Mouse (Mus musculus) kidney, embryonic 14.5 days (tissue): ENCODE results near the gene Gca. TPM values are rescaled to one million over a fixed set of nuclear protein-coding genes. Genes with fewer than 3 reads are reported as not detected.
"Not testable (repeated sequence)": the region's sequence is repeated elsewhere in the genome, so short reads cannot be mapped to it uniquely, and the experiment has no call there.

Experiments
- ATAC-seq: fragments of 200-750 bp; cut with Nextera tagmentation; 2 replicates; pipeline ENCODE4 v1.8.0; 2017; ENCODE audit warnings: moderate number of reproducible peaks, mild to moderate bottlenecking, moderate TSS enrichment, moderate library complexity; ENCODE audit not compliant: low FRiP score, low TSS enrichment
- H3K27ac ChIP-seq: fragments of 300-500 bp; sonication (generic); 2 replicates; pipeline ENCODE4 v1.5.1; 2014; ENCODE audit warnings: low read depth, mild to moderate bottlenecking, low read length, moderate library complexity, mixed read lengths
- H3K27me3 ChIP-seq: fragments of 300-500 bp; sonication (generic); 2 replicates; pipeline ENCODE4 v1.6.1; 2014; ENCODE audit warnings: mild to moderate bottlenecking, low read length; ENCODE audit not compliant: control insufficient read depth, insufficient read depth
- H3K36me3 ChIP-seq: fragments of 300-500 bp; sonication (generic); 2 replicates; pipeline ENCODE4 v1.6.1; 2014; ENCODE audit warnings: low read length, mixed read lengths; ENCODE audit not compliant: control insufficient read depth, insufficient read depth
- H3K4me1 ChIP-seq: fragments of 300-500 bp; sonication (generic); 2 replicates; pipeline ENCODE4 v1.6.1; 2014; ENCODE audit warnings: low read length, mixed read lengths; ENCODE audit not compliant: control insufficient read depth, insufficient read depth
- H3K4me2 ChIP-seq: fragments of 300-500 bp; sonication (generic); replicated peaks from 2 replicates; pipeline ENCODE4 v1.6.1; 2014; ENCODE audit warnings: low read depth, mild to moderate bottlenecking, low read length
- H3K4me3 ChIP-seq: fragments of 300-500 bp; sonication (generic); 2 replicates; pipeline ENCODE4 v1.5.1; 2014; ENCODE audit warnings: mild to moderate bottlenecking, low read length
- H3K9ac ChIP-seq: fragments of 300-500 bp; sonication (generic); 2 replicates; pipeline ENCODE4 v1.6.1; 2014; ENCODE audit warnings: low read depth, mild to moderate bottlenecking, low read length, moderate library complexity
- H3K9me3 ChIP-seq: fragments of 300-500 bp; sonication (generic); 2 replicates; pipeline ENCODE4 v1.6.1; 2016; ENCODE audit warnings: low read length; ENCODE audit not compliant: control insufficient read depth
- WGBS: fragments of 180-500 bp; shearing (Covaris S2); extraction: QIAGEN DNeasy Blood & Tissue Kit; methylation state at CpG from one replicate; pipeline ENCODE4 v1.1.7; 2014; 5-methylcytosine and 5-hydroxymethylcytosine counted together
- polyA plus RNA-seq: library from polyadenylated mRNA; unstranded; fragments of >200 nt; fragmentation: Nextera tagmentation; extraction: Ambion mirVana; gene quantifications from 2 replicates; pipeline ENCODE4 v1.2.1, GENCODE M21; 2014

Gene Gca
- polyA plus RNA-seq, 1 experiment from 2014 or later = 20.6 TPM

- Histone ChIP-seq H3K36me3 (no peaks in the 10 kb centered on the region), H3K9ac (no peak overlapping the region), H3K4me2 (no peak overlapping the region), H3K4me3 (no peak overlapping the region), H3K9me3 (no peaks in the 10 kb centered on the region), H3K27me3 (no peaks in the 10 kb centered on the region), H3K27ac (no peak overlapping the region), H3K4me1 (no peaks in the 10 kb centered on the region)
- peak; percentile 49 for ATAC-seq
- 53% methylated on average over 3 of the region's 3 CpGs for WGBS
Measured at GRCm38 (mm10) chr2:62684989-62685595, 21.0 kb downstream of the Gca start.

GRCm38 (mm10) chr2:62685934-62686333 lies 21.8 kb downstream of the Gca start:
- Histone ChIP-seq H3K9ac (no peak overlapping the region), H3K36me3 (no peaks in the 10 kb centered on the region), H3K9me3 (no peaks in the 10 kb centered on the region), H3K27me3 (no peaks in the 10 kb centered on the region), H3K27ac (no peak overlapping the region), H3K4me3 (no peak overlapping the region), H3K4me1 (no peaks in the 10 kb centered on the region), H3K4me2 (no peak overlapping the region)
- ATAC-seq = no peak
- WGBS = 93% methylated on average over 6 of the region's 6 CpGs

- Histone ChIP-seq H3K4me1 (no peaks in the 10 kb centered on the region), H3K9ac (no peak overlapping the region), H3K27me3 (no peaks in the 10 kb centered on the region), H3K4me2 (no peak overlapping the region), H3K36me3 (no peaks in the 10 kb centered on the region), H3K4me3 (no peak overlapping the region), H3K27ac (no peak overlapping the region), H3K9me3 (no peaks in the 10 kb centered on the region)
- WGBS = 94% methylated on average over 3 of the region's 3 CpGs
- ATAC-seq = no peak
Measured at GRCm38 (mm10) chr2:62706313-62706712, 42.2 kb downstream of the Gca start.

GRCm38 (mm10) chr2:62709633-62710032 lies 45.5 kb downstream of the Gca start:
- Histone ChIP-seq H3K4me1 (no peaks in the 10 kb centered on the region), H3K4me2 (no peak overlapping the region), H3K9ac (no peak overlapping the region), H3K36me3 (no peaks in the 10 kb centered on the region), H3K9me3 (no peaks in the 10 kb centered on the region), H3K27me3 (no peaks in the 10 kb centered on the region), H3K27ac (no peak overlapping the region), H3K4me3 (no peak overlapping the region)
- ATAC-seq = no peak
- WGBS = 79% methylated on average over 1 of the region's 1 CpGs

- H3K4me3 ChIP-seq, H3K4me2 ChIP-seq, H3K27ac ChIP-seq, H3K9me3 ChIP-seq, H3K27me3 ChIP-seq, H3K36me3 ChIP-seq, H3K4me1 ChIP-seq, ATAC-seq, H3K9ac ChIP-seq: not testable (repeated sequence)
- WGBS = 95% methylated on average over 4 of the region's 4 CpGs
Measured at GRCm38 (mm10) chr2:62714362-62714761, 50.3 kb downstream of the Gca start.

- Histone ChIP-seq H3K27me3 (no peaks in the 10 kb centered on the region), H3K27ac (no peak overlapping the region), H3K4me1 (no peaks in the 10 kb centered on the region), H3K36me3 (no peaks in the 10 kb centered on the region), H3K9ac (no peak overlapping the region), H3K9me3 (no peaks in the 10 kb centered on the region), H3K4me3 (no peak overlapping the region), H3K4me2 (no peak overlapping the region)
- no peak for ATAC-seq
- 97% methylated on average over 4 of the region's 4 CpGs for WGBS
Measured at GRCm38 (mm10) chr2:62715260-62715659, 51.2 kb downstream of the Gca start.

GRCm38 (mm10) chr2:62717270-62717669 lies 53.2 kb downstream of the Gca start:
- Histone ChIP-seq H3K27ac (no peak overlapping the region), H3K4me3 (no peak overlapping the region), H3K27me3 (no peaks in the 10 kb centered on the region), H3K9ac (no peak overlapping the region), H3K4me1 (no peaks in the 10 kb centered on the region), H3K9me3 (no peaks in the 10 kb centered on the region), H3K4me2 (no peak overlapping the region), H3K36me3 (no peaks in the 10 kb centered on the region)
- ATAC-seq = no peak
- WGBS = 87% methylated on average over 6 of the region's 6 CpGs

GRCm38 (mm10) chr2:62718411-62718810 lies 54.3 kb downstream of the Gca start:
- Histone ChIP-seq H3K36me3 (no peaks in the 10 kb centered on the region), H3K4me3 (no peak overlapping the region), H3K9ac (no peak overlapping the region), H3K4me1 (no peaks in the 10 kb centered on the region), H3K4me2 (no peak overlapping the region), H3K27me3 (no peaks in the 10 kb centered on the region), H3K9me3 (no peaks in the 10 kb centered on the region), H3K27ac (no peak overlapping the region)
- no peak for ATAC-seq
- 72% methylated on average over 1 of the region's 1 CpGs for WGBS

- Histone ChIP-seq H3K4me2 (no peak overlapping the region), H3K27me3 (no peaks in the 10 kb centered on the region), H3K9me3 (no peaks in the 10 kb centered on the region), H3K27ac (no peak overlapping the region), H3K36me3 (no peaks in the 10 kb centered on the region), H3K4me3 (no peak overlapping the region), H3K9ac (no peak overlapping the region), H3K4me1 (no peaks in the 10 kb centered on the region)
- ATAC-seq = no peak
- WGBS = 48% methylated on average over 1 of the region's 1 CpGs
Measured at GRCm38 (mm10) chr2:62725946-62726345, 61.9 kb downstream of the Gca start.
